Mouse (Mus musculus): ENCODE results near the gene Scgn.

Scgn gene

DNA sequence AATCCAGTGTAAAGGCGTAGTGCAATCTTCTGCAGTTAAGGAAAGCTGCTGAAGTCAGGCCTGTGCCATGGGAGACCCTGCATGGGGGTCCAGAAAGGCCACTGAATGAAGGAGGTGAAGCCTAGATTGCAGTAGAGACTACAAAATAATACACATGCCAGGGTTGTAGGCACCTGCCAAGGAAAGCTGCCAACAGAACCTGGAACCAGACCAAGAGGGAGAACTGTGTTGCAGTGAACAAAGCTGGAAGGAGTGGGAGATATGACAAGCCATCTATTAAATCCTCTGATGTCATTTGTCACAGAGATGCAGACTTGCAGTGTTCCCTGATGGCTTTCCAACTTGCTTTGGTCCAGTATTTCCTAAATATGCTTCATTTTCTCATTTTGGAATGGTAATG is 52.3 kb downstream of the Scgn start:
- no peak for DNase-seq (ENCODE audit: low spot score in 2 of 2)

DNA sequence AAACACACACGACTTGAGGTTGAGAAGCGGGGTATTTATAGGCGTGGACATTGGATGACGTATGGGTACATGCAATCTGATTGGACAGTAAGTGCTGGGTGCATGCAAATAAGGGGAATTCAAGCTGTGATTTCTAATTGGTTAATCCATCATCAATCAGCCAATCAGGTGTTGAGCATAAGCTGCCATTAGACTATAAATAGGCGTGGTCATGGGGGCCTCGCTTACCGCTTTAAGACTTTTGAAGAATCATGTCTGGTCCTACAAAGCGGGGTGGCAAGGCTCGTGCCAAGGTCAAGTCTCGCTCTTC is 56.8 kb downstream of the Scgn start, which contains the start of gene Hist1h2aa:
Hist1h2aa (plus strand) TSS at position 252 of the 310 bp plus-strand sequence.
- no peak for DNase-seq (ENCODE audit: low spot score in 2 of 2)

DNA sequence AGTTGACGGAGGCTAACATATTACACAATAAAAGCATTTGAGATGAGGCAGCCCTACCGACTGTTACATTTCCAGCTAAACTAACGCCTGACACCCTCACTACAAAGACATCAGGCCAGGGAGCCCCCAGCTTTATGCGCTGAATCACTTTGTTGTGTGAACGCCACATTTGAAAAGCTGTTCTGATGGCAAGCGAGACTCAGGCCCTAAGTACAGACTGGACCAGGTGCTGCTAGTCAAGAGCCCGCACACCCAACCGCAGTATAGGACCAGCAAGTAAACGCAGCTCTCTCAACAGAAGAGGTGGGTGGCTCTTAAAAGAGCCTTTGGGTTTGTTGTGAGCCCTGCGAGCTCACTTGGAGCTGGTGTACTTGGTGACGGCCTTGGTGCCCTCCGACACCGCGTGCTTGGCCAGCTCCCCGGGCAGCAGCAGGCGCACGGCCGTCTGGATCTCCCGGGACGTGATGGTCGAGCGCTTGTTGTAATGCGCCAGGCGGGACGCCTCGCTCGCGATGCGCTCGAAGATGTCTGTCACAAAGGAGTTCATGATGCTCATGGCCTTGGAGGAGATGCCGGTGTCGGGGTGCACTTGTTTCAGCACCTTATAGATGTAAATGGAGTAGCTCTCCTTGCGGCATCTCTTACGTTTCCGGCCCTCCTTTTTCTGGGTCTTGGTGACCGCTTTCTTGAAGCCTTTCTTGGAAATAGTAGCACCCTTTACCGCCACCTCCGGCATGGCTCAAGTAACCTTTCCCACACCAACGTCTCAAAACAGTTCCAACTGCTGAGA is 57.4 kb downstream of the Scgn start, which contains the start of gene Hist1h2ba:
Hist1h2ba (minus strand) TSS at position 736 of the 790 bp plus-strand sequence.
- no peak for DNase-seq (ENCODE audit: low spot score in 2 of 2)

DNA sequence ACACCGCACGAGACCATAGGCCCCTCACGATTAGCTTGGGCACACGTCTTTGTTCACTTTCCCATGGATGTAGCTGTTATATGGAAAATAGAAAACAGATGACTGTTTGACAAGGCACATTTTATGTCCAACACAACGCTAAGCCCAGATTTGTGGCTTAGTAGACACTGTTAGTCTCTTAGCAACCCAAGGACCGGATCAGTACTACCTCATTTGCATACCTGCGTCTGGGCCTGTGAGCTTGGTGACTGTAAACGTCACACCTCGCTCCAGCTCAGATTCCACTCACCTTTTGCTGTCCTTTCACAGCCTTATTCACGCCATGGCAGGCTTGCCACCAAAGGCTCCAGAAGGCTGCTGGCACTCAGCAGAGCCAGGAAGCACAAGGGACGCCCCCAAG is 60.1 kb downstream of the Scgn start:
- DNase-seq (ENCODE audit: low spot score in 2 of 2): no peak

DNA sequence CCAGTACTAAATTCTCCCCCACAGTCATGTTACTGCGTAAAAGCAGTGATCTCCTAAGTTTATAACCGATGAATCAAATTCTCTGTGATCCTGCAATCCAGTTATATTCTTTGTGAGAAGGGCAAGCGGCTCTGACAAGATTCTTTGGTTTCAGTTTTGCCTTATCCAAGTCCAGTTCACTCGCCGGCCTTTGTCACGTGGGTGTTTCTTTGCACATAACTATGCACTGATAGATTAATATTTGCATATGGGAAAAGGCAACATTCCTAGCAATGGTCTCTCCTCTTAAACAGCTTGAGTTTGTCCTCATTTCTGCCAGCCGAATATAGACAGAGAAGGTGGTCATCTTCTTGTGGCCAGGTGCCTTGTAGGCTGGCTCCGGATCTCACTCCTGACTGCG is 60.6 kb downstream of the Scgn start:
- DNase-seq (ENCODE audit: low spot score in 2 of 2): no peak

DNA sequence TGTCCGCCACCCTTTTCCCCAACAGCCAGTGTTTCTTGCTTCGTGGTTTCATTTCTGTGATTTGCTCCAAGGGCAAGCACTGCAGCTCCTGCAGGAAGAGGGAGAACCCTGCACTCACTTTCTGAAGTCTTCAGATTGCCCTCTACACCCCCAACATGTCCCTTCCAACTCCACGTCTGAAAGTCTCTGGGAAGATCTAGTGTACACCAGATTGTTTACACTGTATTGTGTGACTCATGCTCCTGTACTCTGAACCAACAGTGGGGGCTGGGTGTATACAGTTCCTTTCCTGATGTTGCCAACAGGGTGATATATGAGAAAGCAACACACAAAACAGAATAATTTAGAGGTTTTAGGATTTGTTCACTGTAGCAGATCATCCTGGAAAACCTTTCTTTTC is 62.4 kb downstream of the Scgn start:
- DNase-seq (ENCODE audit: low spot score in 2 of 2): no peak

DNA sequence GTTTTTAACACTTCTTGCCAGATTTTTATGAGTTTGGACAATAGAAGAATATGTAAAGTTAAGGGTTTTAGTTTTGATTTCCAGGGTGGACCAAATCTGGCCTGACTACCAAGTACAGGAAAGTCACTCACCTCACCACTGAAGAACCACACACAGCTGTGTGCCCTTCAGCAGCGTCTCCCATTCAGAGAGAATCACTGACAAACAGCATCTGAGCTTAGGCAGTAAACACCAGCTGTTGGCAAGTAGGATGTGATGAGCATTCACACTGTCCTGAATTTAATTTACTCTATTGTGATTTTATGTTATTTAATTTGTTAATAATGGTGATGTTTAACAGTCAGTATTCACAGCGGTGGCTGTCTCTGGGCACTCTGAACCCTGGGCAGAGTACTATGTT is 65.2 kb downstream of the Scgn start:
- DNase-seq (ENCODE audit: low spot score in 2 of 2): no peak

DNA sequence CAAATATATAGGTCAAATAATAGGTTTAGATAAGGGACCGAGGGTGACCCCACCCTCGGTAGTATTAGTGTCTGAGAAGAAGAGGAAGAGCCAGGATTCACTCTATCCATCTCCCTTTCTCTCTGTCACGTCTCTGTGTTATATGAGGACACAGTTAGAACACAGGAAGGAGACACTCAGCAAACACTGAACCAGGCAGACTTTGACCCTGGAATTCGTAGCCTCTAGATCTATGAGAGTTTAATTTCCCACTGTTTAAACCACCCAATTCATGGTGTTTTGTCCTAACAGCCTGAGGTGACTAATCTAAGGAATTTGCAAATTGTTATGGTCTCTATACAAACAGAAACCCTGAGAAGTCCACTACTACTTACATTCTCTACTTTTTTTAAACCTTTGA is 73.3 kb downstream of the Scgn start:
- no peak for DNase-seq (ENCODE audit: low spot score in 2 of 2)

DNA sequence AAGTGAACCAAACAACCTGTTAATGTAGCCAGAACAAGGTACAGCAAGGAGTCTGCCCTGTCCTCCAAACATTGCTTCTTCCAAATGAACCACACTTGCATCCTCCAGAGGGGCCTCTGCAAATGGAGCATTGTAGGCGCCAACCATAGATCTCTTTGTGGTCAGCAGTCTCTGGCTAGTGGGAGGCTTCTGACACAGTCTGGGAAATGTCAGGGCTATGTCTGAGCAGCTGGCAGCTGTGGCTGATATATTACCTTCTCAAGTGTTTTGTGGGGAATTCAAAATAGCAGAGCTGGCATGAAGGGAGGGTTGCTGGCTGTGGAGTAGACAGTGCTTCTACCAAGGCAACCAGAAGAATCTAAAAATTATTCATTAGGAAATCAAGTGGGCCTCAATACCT is 74.9 kb downstream of the Scgn start:
- DNase-seq (ENCODE audit: low spot score in 2 of 2): no peak

DNA sequence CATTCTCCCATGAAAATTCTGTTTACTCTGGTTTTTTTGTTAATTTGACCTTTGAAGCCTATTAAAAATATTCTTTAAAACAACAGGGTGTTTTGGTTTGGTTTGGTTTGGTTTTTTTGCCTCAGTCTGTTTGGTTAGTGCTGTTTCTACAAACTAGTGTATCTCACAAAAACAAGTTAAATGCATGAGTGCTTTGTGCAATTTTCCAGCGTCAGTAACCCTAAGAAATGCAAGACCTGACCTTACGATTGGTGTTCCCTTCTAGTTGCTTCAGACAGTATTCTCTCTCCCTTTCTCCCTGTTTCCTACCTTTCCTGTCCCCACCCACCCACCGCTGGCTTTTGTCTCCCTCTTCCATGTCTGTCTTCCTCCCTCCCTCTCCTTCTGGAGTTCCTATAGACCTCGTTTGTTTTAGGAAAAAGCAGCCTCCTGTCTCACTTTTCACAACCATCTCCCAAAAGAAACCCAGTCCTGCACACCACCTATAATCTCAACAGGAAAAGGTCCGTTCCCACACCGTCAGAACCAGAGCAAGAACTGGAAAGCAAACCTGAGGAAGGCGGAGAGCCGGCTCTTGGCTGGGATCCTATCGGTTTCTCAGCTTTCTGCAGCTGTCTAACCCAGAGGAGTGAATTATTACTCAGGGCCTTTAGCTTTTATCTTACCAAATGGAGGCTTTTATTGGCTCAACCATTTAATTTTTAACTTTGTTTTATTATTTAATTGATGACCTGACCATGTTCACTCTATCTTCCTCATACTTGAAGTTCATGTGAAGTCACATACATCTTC is 76.4 kb downstream of the Scgn start, which contains the start of gene Slc17a4:
Slc17a4 (minus strand) TSS at position 634 of the 792 bp plus-strand sequence.
- no peak for DNase-seq (ENCODE audit: low spot score in 2 of 2)

DNA sequence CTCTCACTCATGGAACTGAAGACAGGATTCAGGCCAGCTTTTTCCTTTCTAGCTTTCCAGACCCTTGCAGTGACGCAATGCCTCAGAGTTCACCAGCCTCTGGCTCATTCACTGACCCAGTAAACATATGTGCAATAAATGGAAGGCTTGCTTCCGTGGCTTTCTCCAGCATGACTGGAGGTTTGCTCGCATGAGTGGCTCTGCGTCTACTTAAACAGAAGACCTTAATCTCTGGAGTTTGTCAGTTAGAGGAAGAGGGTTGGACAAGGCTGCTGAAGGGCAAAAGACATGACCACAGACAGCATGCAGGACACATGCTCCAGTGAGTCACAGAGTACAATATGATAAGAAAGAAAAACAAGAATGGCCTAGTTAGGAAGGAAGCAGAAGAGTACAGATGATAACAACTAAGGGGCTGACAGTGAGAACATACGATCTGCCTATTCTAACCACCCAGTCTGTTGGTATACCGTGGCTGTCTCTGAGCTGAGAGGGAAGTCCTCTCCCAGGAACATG is 77.2 kb downstream of the Scgn start:
- peak in 1 of 2 experiments; percentile 34 for DNase-seq (ENCODE audit: low spot score in 2 of 2)

DNA sequence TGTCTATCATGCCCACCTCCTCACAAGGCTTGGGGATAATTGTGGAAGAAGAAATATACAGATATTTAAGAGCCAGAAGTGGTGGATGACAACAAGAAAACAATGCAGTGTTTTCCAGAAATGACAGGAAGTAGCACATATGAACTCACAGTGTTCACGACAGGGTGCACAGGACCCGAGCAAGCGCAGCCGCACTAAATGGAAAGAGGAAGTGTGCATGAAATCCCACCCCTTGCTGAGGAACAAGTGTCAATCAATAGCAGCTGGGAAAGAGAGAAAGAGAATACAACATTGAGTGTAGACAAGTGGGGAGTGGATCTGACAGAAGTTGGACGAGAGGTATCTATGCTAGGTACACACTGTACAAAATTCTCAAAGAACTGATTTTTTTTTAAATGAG is 79.7 kb downstream of the Scgn start:
- peak in 1 of 2 experiments; percentile 12 for DNase-seq (ENCODE audit: low spot score in 2 of 2)

DNA sequence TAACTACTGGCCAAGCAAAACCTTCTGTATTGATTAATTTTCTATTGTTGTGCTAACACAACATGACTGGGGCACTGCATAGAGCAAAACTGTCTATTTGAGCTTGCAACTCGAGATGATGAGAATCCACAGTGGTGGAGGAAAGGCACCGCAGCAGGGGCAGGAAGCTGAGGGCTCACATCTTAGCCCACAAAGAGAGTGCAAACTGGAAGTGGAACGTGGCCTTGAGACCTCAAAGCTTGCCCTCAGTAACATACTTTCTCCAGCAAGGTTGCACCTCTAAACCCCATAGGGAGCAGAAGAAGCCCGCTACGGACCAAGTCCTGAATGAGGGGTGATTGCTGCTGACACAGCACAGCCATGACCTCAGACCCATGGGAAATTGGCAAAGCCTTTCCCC is 80.9 kb downstream of the Scgn start:
- no peak for DNase-seq (ENCODE audit: low spot score in 2 of 2)

DNA sequence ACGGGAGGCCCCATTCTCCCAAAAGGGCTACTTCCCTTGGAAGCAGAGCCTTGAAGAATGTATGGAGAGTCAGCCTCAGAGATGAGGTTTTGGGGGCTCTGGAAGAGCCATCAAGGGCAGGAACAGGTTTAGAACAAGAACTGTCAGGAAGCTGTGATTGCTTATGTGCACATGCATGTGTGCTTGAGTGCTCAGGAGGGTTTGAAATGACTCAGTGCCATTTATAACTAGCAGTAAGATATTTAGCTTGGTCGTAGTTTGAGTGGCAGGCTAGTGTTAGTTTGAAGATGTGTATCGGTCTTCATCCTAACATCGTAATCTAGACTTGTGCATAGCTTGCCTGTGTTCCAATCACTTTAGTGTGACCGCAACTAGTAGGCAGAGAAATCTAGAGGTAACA is 84.1 kb downstream of the Scgn start:
- DNase-seq (ENCODE audit: low spot score in 2 of 2): no peak

Measured in natural killer cell, adult 2 months (primary cell).